Mouse (Mus musculus) heart, embryonic 15.5 days (tissue): ENCODE data around the gene Fank1. TPM values are rescaled to one million over a fixed set of nuclear protein-coding genes. Genes with fewer than 3 reads are reported as not detected.
"Not testable (repeated sequence)": the region's sequence is repeated elsewhere in the genome, so short reads cannot be mapped to it uniquely, and the experiment has no call there.

Experiments
- ATAC-seq: fragments of 200-750 bp; cut with Nextera tagmentation; replicated peaks from 2 replicates; pipeline ENCODE4 v1.8.0; 2017; ENCODE audit warnings: low read depth, moderate TSS enrichment; ENCODE audit not compliant: insufficient number of reproducible peaks, insufficient read depth, low FRiP score
- H3K27ac ChIP-seq: fragments of 300-500 bp; sonication (generic); 2 replicates; pipeline ENCODE4 v1.5.1; 2015; ENCODE audit warnings: mild to moderate bottlenecking, inconsistent platforms
- H3K27me3 ChIP-seq: fragments of 300-500 bp; sonication (generic); 2 replicates; pipeline ENCODE4 v1.6.1; 2015; ENCODE audit warnings: inconsistent platforms
- H3K36me3 ChIP-seq: fragments of 300-500 bp; sonication (generic); 2 replicates; pipeline ENCODE4 v1.6.1; 2015; ENCODE audit warnings: mild to moderate bottlenecking, inconsistent platforms
- H3K4me1 ChIP-seq: fragments of 300-500 bp; sonication (generic); replicated peaks from 2 replicates; pipeline ENCODE4 v1.6.1; 2015; ENCODE audit warnings: inconsistent platforms
- H3K4me2 ChIP-seq: fragments of 300-500 bp; sonication (generic); 2 replicates; pipeline ENCODE4 v1.6.1; 2015; ENCODE audit warnings: inconsistent platforms, mild to moderate bottlenecking, moderate library complexity
- H3K4me3 ChIP-seq: fragments of 300-500 bp; sonication (generic); 2 replicates; pipeline ENCODE4 v1.5.1; 2015; ENCODE audit warnings: mild to moderate bottlenecking, inconsistent platforms
- H3K9ac ChIP-seq: fragments of 300-500 bp; sonication (generic); 2 replicates; pipeline ENCODE4 v1.6.1; 2015; ENCODE audit warnings: mild to moderate bottlenecking, inconsistent platforms
- H3K9me3 ChIP-seq: fragments of 300-500 bp; sonication (generic); replicated peaks from 2 replicates; pipeline ENCODE4 v1.6.1; 2016; ENCODE audit warnings: inconsistent platforms
- WGBS: fragments of 180-500 bp; shearing (Covaris S2); methylation state at CpG from one replicate; pipeline ENCODE4 v1.1.7; 2015; ENCODE audit warnings: mixed read lengths; 5-methylcytosine and 5-hydroxymethylcytosine counted together
- polyA plus RNA-seq: library from polyadenylated mRNA; unstranded; fragments of >200 nt; fragmentation: Nextera tagmentation; extraction: Ambion mirVana; gene quantifications from 2 replicates; pipeline ENCODE4 v1.2.1, GENCODE M21; 2015

Fank1 gene
- polyA plus RNA-seq, 1 experiment from 2014 or later = 0.18 TPM

GRCm38 (mm10) chr7:133863684-133864083 is 87.0 kb downstream of the Fank1 start:
- no peak overlapping the region for H3K4me3 ChIP-seq
- no peak overlapping the region for H3K27ac ChIP-seq
- no peaks in the 10 kb centered on the region for H3K4me1 ChIP-seq
- no peaks in the 10 kb centered on the region for H3K27me3 ChIP-seq
- H3K9ac ChIP-seq = no peak overlapping the region
- H3K9me3 ChIP-seq = no peaks in the 10 kb centered on the region
- no peak overlapping the region for H3K4me2 ChIP-seq
- WGBS = 91% methylated on average over 4 of the region's 4 CpGs
- no peaks in the 10 kb centered on the region for H3K36me3 ChIP-seq
- ATAC-seq = no peak

DNA sequence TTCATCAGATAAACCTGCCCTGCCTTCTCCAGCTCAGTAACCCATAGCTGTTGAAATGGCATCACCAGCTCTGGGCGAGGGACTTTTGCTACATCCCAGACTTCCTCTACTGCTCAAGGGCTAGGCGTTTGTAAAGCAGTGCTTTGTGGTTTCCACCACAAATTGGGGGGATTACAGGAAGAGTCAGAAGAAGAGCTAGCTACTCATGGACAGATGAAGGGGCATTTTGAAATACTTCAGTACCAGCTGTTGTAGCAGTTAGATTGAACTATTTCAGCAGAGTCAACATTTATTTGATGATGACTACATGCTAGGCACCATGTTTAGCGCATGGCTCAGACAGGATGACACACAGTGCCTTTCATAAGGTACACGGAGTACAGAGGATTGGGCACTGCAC is 93.6 kb downstream of the Fank1 start:
- 79% methylated on average over 4 of the region's 4 CpGs for WGBS
- H3K27ac ChIP-seq = no peak overlapping the region
- H3K4me1 ChIP-seq = no peaks in the 10 kb centered on the region
- ATAC-seq = no peak
- H3K9me3 ChIP-seq = no peaks in the 10 kb centered on the region
- H3K36me3 ChIP-seq = no peaks in the 10 kb centered on the region
- no peak overlapping the region for H3K4me3 ChIP-seq
- no peak overlapping the region for H3K9ac ChIP-seq
- H3K4me2 ChIP-seq = no peak overlapping the region
- no peaks in the 10 kb centered on the region for H3K27me3 ChIP-seq

- 66% methylated on average over 5 of the region's 5 CpGs for WGBS
- Histone ChIP-seq H3K9ac (no peak overlapping the region), H3K4me3 (no peak overlapping the region), H3K36me3 (no peaks in the 10 kb centered on the region), H3K4me2 (no peak overlapping the region), H3K27ac (no peak overlapping the region), H3K9me3 (no peaks in the 10 kb centered on the region), H3K4me1 (no peaks in the 10 kb centered on the region), H3K27me3 (no peaks in the 10 kb centered on the region)
- ATAC-seq = no peak
Observed at GRCm38 (mm10) chr7:133872701-133873100, 96.0 kb downstream of the Fank1 start.

- Histone ChIP-seq H3K27ac (no peak overlapping the region), H3K9me3 (no peaks in the 10 kb centered on the region), H3K9ac (no peak overlapping the region), H3K4me3 (no peak overlapping the region), H3K36me3 (no peaks in the 10 kb centered on the region), H3K4me2 (no peak overlapping the region), H3K4me1 (no peaks in the 10 kb centered on the region), H3K27me3 (no peaks in the 10 kb centered on the region)
- WGBS = 78% methylated on average over 3 of the region's 3 CpGs
- no peak for ATAC-seq
Observed at GRCm38 (mm10) chr7:133876139-133876538, 99.5 kb downstream of the Fank1 start.

DNA sequence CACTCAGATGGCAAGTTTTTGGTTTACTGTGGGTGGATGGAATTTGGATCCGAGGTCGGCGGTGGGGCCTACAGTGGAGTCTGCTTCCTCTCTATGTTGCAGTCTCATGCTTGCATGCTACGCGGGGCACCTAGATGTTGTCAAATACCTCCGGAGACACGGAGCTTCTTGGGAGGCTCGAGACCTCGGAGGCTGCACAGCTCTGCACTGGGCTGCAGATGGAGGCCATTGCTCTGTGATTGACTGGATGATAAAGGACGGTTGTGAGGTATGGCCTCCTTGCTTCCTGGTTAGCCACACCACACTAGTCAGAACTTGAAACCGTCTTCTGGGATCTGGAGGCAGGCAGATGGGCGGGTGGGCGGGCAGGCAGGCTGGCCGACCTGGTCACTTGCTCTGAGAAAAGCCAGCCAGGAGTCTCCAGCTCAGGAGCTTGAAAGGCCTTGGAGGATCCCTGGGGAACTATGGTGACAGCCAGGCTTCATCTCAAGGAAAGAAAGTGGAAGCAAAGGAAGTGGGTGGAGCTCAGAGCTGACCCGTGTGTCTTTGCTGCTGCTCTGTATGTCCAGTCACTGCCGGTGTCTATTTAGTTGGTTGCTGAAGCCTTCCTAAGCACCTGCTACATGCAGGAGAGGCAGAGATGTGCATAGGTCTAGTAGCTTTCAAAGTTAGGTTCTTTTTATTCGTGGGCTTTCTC is 100.1 kb downstream of the Fank1 start:
- Histone ChIP-seq H3K4me3 (no peak overlapping the region), H3K4me1 (no peaks in the 10 kb centered on the region), H3K9me3 (no peaks in the 10 kb centered on the region), H3K27me3 (no peaks in the 10 kb centered on the region), H3K27ac (no peak overlapping the region), H3K4me2 (no peak overlapping the region), H3K9ac (no peak overlapping the region), H3K36me3 (no peaks in the 10 kb centered on the region)
- no peak for ATAC-seq
- 66% methylated on average over 17 of the region's 17 CpGs for WGBS

- Histone ChIP-seq H3K27me3 (no peaks in the 10 kb centered on the region), H3K4me1 (no peaks in the 10 kb centered on the region), H3K27ac (no peak overlapping the region), H3K9me3 (no peaks in the 10 kb centered on the region), H3K4me3 (no peak overlapping the region), H3K4me2 (no peak overlapping the region), H3K36me3 (no peaks in the 10 kb centered on the region), H3K9ac (no peak overlapping the region)
- peak; percentile 27; the same call in 1 of the 2 replicates for ATAC-seq
- WGBS = 91% methylated on average over 8 of the region's 8 CpGs
Observed at GRCm38 (mm10) chr7:133879761-133880160, 103.1 kb downstream of the Fank1 start.

GRCm38 (mm10) chr7:133884759-133885431 is 108.2 kb downstream of the Fank1 start:
- WGBS = 87% methylated on average over 5 of the region's 9 CpGs
- not testable (repeated sequence) for H3K4me2 ChIP-seq, H3K27ac ChIP-seq, H3K4me1 ChIP-seq, H3K9ac ChIP-seq, H3K4me3 ChIP-seq, ATAC-seq, H3K36me3 ChIP-seq, H3K27me3 ChIP-seq, H3K9me3 ChIP-seq

DNA sequence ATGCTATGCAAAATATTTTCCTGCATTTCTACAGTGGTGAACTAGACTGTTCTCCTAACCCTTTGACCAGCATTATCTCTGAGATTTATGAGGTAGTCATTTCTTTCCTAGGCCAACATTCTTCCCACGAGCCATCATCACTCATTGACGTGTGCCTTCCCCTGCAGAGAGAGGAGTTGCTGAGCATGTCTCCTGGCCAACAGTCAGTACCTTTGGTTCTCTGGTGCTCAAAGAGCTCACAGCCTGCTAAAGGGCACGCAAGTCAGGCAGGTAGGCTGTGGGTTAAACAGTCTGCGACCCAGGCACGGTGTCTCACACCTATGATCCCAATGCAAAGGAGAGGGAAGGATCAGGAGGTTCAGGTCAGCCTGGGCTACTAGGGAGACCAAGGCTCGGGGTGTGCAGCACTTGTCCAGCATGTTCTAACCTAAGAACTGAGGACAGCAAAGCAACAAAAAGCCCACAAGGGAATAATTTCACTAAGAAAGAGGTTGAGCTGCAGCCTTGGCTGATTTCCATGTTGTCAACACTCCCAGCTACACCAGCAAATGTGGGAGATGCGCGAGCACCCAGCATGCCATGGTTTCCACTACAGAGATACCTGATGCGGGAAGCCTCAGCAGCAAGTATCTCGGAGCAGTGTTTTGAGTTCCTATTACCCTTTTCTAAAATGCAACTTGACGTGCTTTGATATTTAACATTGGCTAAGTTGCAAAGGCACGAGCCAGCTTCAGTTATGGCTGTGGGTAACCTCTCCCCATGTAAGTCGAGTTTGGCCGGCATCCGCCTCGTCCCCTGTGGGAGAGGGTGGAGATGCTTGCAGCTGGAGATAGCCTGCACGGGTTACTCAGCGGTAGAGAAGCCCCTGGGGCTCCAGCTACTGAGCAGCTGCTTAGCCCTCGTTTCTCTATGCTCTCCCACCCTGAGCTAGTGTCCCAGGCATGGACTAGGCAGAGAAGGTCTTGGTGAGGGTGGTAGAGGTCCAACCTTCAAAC is 112.6 kb downstream of the Fank1 start:
- Histone ChIP-seq H3K27ac (no peak overlapping the region), H3K27me3 (no peaks in the 10 kb centered on the region), H3K36me3 (no peaks in the 10 kb centered on the region), H3K9ac (no peak overlapping the region), H3K4me2 (no peak overlapping the region), H3K4me3 (no peak overlapping the region), H3K9me3 (no peaks in the 10 kb centered on the region), H3K4me1 (peaks cover 4% of the 10 kb centered on the region; the same call in 1 of the 2 replicates)
- WGBS = 67% methylated on average over 19 of the region's 19 CpGs
- no peak for ATAC-seq

DNA sequence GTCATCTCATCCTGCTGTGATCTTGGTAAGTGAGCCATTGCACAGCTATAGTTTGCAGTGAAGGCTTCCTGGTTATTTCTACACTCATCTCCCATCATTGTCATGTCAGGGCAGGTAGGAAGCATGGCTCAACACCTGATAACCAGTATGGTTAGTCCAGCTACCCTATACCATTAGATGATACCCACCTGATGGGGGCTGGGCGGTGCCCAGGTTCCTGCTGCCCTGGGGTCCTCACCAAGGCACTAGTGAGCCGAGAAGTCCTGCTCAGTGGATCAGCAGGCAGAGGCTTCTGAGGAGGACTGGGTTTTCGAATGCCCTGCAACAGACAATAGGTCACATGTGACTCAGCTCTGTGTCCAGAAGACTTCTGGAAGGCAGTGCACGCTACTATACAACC is 113.3 kb downstream of the Fank1 start:
- H3K36me3 ChIP-seq = no peaks in the 10 kb centered on the region
- H3K27ac ChIP-seq = no peak overlapping the region
- no peaks in the 10 kb centered on the region for H3K9me3 ChIP-seq
- H3K4me3 ChIP-seq = no peak overlapping the region
- ATAC-seq = no peak
- no peaks in the 10 kb centered on the region for H3K27me3 ChIP-seq
- WGBS = 85% methylated on average over 4 of the region's 4 CpGs
- peaks cover 4% of the 10 kb centered on the region; the same call in 1 of the 2 replicates for H3K4me1 ChIP-seq
- H3K9ac ChIP-seq = no peak overlapping the region
- no peak overlapping the region for H3K4me2 ChIP-seq

DNA sequence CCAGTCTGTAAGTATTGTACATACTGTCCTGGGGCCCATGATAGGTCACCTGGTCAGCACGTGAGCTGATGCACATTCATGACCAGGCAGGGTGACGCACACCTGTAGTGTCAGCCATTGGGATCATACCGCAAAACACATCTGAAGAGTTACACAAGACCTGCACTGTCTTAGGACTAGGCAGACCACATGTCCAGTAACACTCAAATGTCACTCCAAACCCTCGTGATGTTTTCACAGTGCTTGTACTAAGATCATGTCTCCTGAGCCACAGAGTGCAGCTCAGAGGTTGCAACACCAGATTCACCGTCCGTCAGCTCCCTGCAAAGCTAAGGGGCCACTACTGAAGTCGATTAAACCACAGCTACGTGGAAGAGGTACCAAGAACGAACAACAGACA is 114.6 kb downstream of the Fank1 start:
- H3K4me3 ChIP-seq = no peak overlapping the region
- no peaks in the 10 kb centered on the region for H3K36me3 ChIP-seq
- no peaks in the 10 kb centered on the region for H3K9me3 ChIP-seq
- no peak overlapping the region for H3K4me2 ChIP-seq
- no peaks in the 10 kb centered on the region for H3K27me3 ChIP-seq
- H3K9ac ChIP-seq = no peak overlapping the region
- WGBS = 76% methylated on average over 9 of the region's 9 CpGs
- peaks cover 4% of the 10 kb centered on the region; the same call in 1 of the 2 replicates for H3K4me1 ChIP-seq
- no peak overlapping the region for H3K27ac ChIP-seq
- ATAC-seq = no peak

DNA sequence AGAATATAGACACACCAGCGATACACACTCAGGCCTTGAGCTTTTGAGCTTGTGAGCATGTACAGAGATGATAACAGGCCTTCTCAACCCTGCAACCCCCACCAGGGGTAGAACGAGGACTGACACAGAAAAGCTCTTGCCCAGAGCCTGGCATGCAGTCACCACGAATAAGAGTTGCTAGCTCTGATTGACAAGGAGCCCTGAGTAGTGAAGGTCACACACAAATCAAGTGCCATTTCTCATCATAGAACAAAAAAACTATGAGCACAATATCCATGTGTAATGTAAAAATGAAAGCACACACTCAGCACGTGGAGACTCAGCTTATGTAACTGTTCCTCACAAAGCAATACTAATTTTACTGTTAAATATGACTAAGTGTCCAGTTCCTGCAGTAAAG is 115.1 kb downstream of the Fank1 start:
- peaks cover 4% of the 10 kb centered on the region; the same call in 1 of the 2 replicates for H3K4me1 ChIP-seq
- WGBS = 51% methylated on average over 4 of the region's 4 CpGs
- no peaks in the 10 kb centered on the region for H3K36me3 ChIP-seq
- no peak for ATAC-seq
- no peak overlapping the region for H3K9ac ChIP-seq
- H3K27ac ChIP-seq = no peak overlapping the region
- H3K9me3 ChIP-seq = no peaks in the 10 kb centered on the region
- H3K4me3 ChIP-seq = no peak overlapping the region
- H3K27me3 ChIP-seq = no peaks in the 10 kb centered on the region
- H3K4me2 ChIP-seq = no peak overlapping the region
